Mouse (Mus musculus) brown adipose tissue, adult 24 weeks (tissue): ENCODE results near the gene Tbx19. TPM values are rescaled to one million over a fixed set of nuclear protein-coding genes. Genes with fewer than 3 reads are reported as not detected.
A peak's percentile ranks its signal among the peaks of the same experiment; 100 is the strongest.

Source experiments
- H3K27ac ChIP-seq: fragments of 200-500 bp; replicated peaks from 2 replicates; pipeline ENCODE4 v1.5.1; 2012; ENCODE audit warnings: low read depth, mild to moderate bottlenecking, low read length
- H3K4me1 ChIP-seq: fragments of 200-500 bp; 2 replicates; pipeline ENCODE4 v1.6.1; 2012; ENCODE audit warnings: low read length, mixed read lengths; ENCODE audit not compliant: control insufficient read depth, insufficient read depth, insufficient read length
- H3K4me3 ChIP-seq: fragments of 200-500 bp; 2 replicates; pipeline ENCODE4 v1.5.1; 2012; ENCODE audit warnings: low read depth, mild to moderate bottlenecking, low read length, moderate library complexity; ENCODE audit not compliant: insufficient read depth
- polyA plus RNA-seq: library from polyadenylated mRNA; stranded (reverse); fragments of >200 nt; gene quantifications from 2 replicates; pipeline ENCODE4 v1.2.4, GENCODE M21; 2012; ENCODE audit not compliant: missing spikeins, insufficient read depth, insufficient read length

Gene Tbx19
- polyA plus RNA-seq, 1 experiment, result not detected

- Histone ChIP-seq H3K4me1 (peaks cover 28% of the 10 kb centered on the region), H3K4me3 (peak overlapping the region; percentile 35), H3K27ac (peak overlapping the region; percentile 57)
These were observed 31.0 kb upstream of the Tbx19 start for GRCm38 (mm10) chr1:165191611-165192010.

DNA sequence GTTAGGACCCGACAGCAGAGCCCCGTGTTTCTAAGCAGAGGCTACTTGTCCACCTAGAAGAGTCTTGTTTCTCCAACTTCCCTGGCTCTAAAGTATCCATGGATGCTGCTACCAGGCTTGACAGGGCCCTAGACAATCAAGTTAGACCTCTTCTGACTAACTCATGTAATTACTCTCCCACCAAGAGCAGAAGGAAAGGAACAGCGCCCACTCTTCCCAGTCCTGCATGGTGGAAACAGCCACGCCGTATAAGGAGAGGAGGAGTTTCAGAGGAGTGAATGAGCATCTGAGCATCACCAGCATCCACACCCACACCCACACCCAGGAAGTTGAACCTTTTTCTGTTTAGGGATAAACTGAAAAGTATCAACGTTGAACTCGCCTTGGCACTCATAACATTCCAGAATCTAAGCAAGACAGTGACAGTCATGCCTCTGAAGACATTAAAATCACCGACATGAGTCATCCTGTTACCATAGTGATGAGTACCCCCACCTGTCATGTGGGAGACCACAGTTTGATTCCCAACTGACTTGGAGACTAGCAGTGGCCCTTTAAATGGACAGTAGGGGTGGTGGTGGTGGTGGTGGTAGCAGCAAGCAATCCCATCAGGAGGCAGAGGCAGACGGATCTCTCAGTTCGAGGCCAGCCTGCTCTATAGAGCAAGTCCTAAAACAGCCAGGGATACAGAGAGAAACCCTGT lies 30.1 kb upstream of the Tbx19 start:
- no peak overlapping the region for H3K27ac ChIP-seq
- peaks cover 28% of the 10 kb centered on the region for H3K4me1 ChIP-seq
- H3K4me3 ChIP-seq, result no peak overlapping the region

DNA sequence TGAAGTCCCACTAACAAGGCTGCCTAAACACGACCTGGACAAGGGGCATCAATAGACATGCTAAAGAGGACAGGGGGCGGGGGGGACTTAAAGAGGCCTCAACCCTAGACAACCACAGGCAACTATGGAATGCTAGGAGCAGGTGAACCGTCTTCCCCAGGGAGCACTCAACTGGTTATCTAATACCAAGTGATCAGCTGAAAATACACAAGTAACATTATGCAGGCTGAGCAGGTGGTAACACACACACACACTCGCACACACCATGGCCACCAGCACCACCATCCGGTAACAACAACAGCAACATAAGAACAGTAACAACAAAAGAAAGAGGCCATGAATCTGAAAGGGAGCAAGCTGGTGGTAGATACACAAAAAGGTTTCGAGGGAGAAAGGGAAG lies 29.5 kb upstream of the Tbx19 start:
- Histone ChIP-seq H3K4me1 (peaks cover 28% of the 10 kb centered on the region), H3K27ac (no peak overlapping the region), H3K4me3 (no peak overlapping the region)

- Histone ChIP-seq H3K4me3 (no peak overlapping the region), H3K27ac (no peak overlapping the region), H3K4me1 (peaks cover 28% of the 10 kb centered on the region)
These were observed 28.4 kb upstream of the Tbx19 start for GRCm38 (mm10) chr1:165188806-165189580.

- H3K4me3 ChIP-seq, result no peak overlapping the region
- H3K27ac ChIP-seq, result no peak overlapping the region
- H3K4me1 ChIP-seq, result peaks cover 26% of the 10 kb centered on the region
These were observed 26.8 kb upstream of the Tbx19 start for GRCm38 (mm10) chr1:165187357-165187756.

GRCm38 (mm10) chr1:165186491-165186890 lies 25.9 kb upstream of the Tbx19 start:
- no peak overlapping the region for H3K27ac ChIP-seq
- H3K4me3 ChIP-seq, result no peak overlapping the region
- peaks cover 22% of the 10 kb centered on the region for H3K4me1 ChIP-seq

DNA sequence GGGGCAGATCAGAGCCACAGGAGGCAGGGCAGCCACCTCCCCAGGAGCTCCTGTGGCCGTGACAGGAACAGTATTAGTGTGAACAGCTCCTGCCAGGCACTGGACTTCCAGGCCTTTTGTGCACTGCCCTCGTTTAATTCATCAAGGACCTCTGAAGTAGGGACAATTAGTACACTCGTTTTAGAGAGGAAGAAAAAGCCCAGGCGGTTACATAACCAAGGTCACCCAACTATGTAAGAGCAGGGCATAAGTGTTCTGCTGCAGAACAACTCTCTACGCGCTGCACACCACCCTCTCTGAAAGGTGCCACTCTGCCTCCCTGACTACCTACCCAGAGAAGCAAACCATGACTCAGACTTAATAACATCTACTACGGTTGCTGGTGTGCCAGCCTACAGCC lies 24.5 kb upstream of the Tbx19 start:
- Histone ChIP-seq H3K4me1 (peaks cover 17% of the 10 kb centered on the region), H3K4me3 (no peak overlapping the region), H3K27ac (no peak overlapping the region)

DNA sequence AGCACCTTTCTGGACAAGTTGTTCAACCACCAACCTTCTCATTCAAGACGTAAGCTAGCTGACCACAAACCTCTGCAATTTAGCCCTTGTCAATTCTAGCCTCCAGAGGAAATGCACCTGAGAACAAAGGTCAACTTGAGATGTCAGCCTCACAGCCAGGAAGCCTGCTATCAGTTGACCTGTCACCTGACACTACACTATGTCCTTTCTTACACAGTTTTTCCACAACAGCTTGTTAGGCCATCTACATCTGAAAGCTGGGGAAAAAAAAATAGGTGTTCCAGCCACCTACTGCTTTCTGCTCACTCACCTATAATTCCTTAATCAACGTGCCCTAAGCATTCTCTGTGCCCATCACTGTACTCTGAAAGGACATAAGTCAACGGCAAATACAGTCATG lies 23.6 kb upstream of the Tbx19 start:
- no peak overlapping the region for H3K27ac ChIP-seq
- no peak overlapping the region for H3K4me3 ChIP-seq
- H3K4me1 ChIP-seq, result peaks cover 11% of the 10 kb centered on the region

GRCm38 (mm10) chr1:165183400-165183799 lies 22.8 kb upstream of the Tbx19 start:
- Histone ChIP-seq H3K4me3 (no peak overlapping the region), H3K27ac (no peak overlapping the region), H3K4me1 (peaks cover 4% of the 10 kb centered on the region)

GRCm38 (mm10) chr1:165179321-165179720 lies 18.7 kb upstream of the Tbx19 start:
- Histone ChIP-seq H3K4me1 (no peaks in the 10 kb centered on the region), H3K27ac (no peak overlapping the region)

DNA sequence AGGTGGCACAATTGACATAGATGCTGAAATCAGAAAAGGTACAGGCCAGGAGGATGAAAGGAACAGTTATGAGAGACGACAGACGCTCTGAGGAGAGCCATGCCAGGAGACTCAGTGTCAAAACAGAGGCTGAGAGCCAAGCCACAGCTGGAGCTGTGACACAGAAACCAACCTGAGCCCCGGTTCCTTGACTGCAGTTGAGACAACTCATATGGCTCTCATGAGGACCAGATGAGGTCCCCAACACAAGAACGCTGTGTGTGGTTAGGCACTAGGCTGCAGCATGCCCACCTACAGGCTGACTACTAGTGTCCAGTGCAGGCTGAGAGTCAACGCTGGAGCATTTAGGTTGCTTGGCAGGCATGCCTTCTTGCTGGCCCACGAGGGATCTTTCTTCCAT lies 17.5 kb upstream of the Tbx19 start:
- Histone ChIP-seq H3K4me3 (no peak overlapping the region), H3K27ac (no peak overlapping the region), H3K4me1 (no peaks in the 10 kb centered on the region)

More at GRCm38 (mm10) chr1:165179321-165179720, 18.7 kb upstream of the Tbx19 start:
- H3K4me3 ChIP-seq, result no peak overlapping the region

GRCm38 (mm10) chr1:165174059-165174616 lies 13.6 kb upstream of the Tbx19 start:
- Histone ChIP-seq H3K4me1 (no peaks in the 10 kb centered on the region), H3K4me3 (no peak overlapping the region), H3K27ac (no peak overlapping the region)

GRCm38 (mm10) chr1:165171277-165171676 lies 10.7 kb upstream of the Tbx19 start:
- H3K27ac ChIP-seq, result no peak overlapping the region
- no peak overlapping the region for H3K4me3 ChIP-seq
- H3K4me1 ChIP-seq, result no peaks in the 10 kb centered on the region

DNA sequence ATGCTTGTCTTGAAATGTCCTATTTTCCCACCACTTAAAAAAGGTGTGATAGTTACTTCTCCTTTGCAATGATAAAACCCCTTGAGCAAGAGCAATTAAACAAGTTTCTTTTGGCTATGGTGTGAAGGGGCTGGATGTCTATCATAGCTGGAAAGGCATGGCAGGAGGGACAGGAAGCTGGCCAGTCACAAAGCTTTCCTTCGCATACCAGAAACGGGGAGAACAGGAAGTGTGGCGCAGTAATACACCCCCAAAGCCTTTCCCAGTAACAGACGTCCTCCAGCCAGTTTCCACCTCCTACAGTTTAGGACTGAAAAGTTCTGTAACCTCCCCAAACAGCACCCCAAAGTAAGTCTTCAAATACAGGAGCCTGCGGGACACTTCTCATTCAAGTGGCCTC lies 9.6 kb upstream of the Tbx19 start:
- no peak overlapping the region for H3K4me3 ChIP-seq
- no peaks in the 10 kb centered on the region for H3K4me1 ChIP-seq
- no peak overlapping the region for H3K27ac ChIP-seq

DNA sequence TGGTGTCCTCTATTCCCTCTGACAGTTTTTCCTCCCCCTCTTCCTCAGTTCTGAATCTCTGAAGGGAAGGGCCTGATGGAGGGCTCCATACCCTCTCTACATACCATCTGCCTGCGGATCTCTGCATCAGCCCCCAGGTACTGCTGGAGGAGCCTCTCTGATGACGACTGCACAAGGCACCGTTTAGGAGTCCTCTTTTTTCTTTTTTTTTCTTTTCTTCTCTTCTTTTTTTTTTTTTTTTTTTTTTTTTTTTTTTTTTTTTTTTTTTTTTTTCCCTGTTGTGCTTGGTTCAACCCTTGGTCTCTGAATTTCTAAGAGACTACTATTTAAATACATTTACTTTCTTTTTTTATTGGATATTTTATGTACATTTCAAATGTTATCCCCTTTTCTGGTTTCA lies 8.9 kb upstream of the Tbx19 start:
- Histone ChIP-seq H3K4me1 (no peaks in the 10 kb centered on the region), H3K27ac (no peak overlapping the region), H3K4me3 (no peak overlapping the region)

DNA sequence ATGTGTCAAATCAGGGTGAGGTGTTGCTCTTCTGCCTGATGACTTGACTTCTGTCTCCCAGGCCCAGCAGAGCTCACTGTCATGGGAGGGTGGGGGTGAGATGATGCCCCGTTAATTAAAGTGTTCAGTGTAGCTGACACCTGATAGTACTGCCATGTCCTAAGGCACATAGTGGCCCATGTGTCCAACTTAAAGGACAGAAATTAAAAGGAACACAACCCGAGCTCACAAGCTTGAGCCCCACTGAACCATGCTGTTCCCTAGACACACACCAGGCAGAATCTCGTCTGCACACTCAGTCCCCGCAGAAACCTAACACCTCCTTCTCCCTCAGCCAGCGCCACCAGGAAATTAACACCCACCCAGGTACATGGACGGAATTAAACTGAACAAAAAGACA lies 4.3 kb upstream of the Tbx19 start:
- Histone ChIP-seq H3K4me1 (no peaks in the 10 kb centered on the region), H3K4me3 (no peak overlapping the region)

More for the DNA sequence above, 4.3 kb upstream of the Tbx19 start:
- no peak overlapping the region for H3K27ac ChIP-seq
